Mouse (Mus musculus) limb, embryonic 12.5 days (tissue): ENCODE measurements at regions not wholly inside any gene's neighbourhood (a gene's known extent, or its start where the extent isn't known, plus 50 kb on each side); places are given as distances from the start of the nearest gene placed in this dataset.

Experiments
- ATAC-seq: fragments of 200-750 bp; cut with Nextera tagmentation; 2 replicates; pipeline ENCODE4 v1.8.0; 2017; ENCODE audit warnings: low read depth, moderate TSS enrichment; ENCODE audit not compliant: insufficient number of reproducible peaks, insufficient read depth, low FRiP score, low TSS enrichment
- H3K27ac ChIP-seq: fragments of 300-500 bp; sonication (generic); 2 replicates; pipeline ENCODE4 v1.5.1; 2016; ENCODE audit warnings: mild to moderate bottlenecking, moderate library complexity
- H3K27me3 ChIP-seq: fragments of 300-500 bp; sonication (generic); 2 replicates; pipeline ENCODE4 v1.6.1; 2016; ENCODE audit warnings: mild to moderate bottlenecking, moderate library complexity
- H3K36me3 ChIP-seq: fragments of 300-500 bp; sonication (generic); 2 replicates; pipeline ENCODE4 v1.6.1; 2016; ENCODE audit warnings: mild to moderate bottlenecking, moderate library complexity
- H3K4me1 ChIP-seq: fragments of 300-500 bp; sonication (generic); replicated peaks from 2 replicates; pipeline ENCODE4 v1.6.1; 2016
- H3K4me2 ChIP-seq: fragments of 300-500 bp; sonication (generic); 2 replicates; pipeline ENCODE4 v1.6.1; 2016; ENCODE audit warnings: mild to moderate bottlenecking, moderate library complexity
- H3K4me3 ChIP-seq: fragments of 300-500 bp; sonication (generic); replicated peaks from 2 replicates; pipeline ENCODE4 v1.5.1; 2016; ENCODE audit warnings: mild to moderate bottlenecking
- H3K9ac ChIP-seq: fragments of 300-500 bp; sonication (generic); replicated peaks from 2 replicates; pipeline ENCODE4 v1.6.1; 2016; ENCODE audit warnings: mild to moderate bottlenecking, moderate library complexity
- H3K9me3 ChIP-seq: fragments of 300-500 bp; sonication (generic); 2 replicates; pipeline ENCODE4 v1.6.1; 2016; ENCODE audit warnings: mild to moderate bottlenecking, moderate library complexity
- WGBS: fragments of 180-500 bp; shearing (Covaris S2); methylation state at CpG from one replicate; pipeline ENCODE4 v1.1.7; 2016; 5-methylcytosine and 5-hydroxymethylcytosine counted together

DNA sequence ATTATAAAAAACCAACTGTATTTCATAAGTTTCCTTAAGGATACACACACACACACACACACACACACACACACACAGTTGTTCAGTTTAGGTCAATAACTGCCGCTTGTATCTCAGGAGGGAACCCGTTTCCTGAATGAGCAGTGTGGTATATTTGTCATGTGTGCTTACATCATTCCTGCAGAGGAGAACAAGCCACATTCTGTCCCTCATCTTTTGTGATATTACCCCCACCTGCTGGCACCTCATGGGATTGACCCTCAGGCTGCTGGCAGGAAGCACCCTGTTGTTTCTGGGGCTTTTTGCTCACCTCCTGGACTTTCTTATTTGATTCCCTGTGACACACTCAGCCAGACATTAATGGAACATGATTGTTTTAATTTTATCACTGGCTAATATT is 66.4 kb upstream of the Htr1a start:
- ATAC-seq, result peak; percentile 72; the same call in 1 of the 2 replicates

DNA sequence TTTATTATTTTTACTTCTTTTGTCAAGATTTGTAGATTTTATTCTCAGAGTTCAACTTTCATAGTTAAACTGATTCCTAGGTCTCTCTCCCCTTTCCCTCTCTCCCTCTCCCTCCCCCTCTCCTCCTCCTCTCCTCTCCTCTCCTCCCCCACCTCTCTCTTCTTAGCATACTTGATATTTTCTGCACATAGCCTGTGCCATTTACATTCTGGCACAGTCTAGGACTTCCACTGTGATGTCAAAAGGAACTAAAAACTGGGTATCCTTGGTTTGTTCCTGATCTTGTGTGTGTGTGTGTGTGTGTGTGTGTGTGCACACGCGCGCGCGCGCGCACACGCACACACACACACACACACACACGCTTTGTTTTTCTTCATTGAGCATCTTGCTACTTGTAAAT is 64.9 kb upstream of the Htr1a start:
- Histone ChIP-seq H3K4me2 (no peak overlapping the region), H3K9me3 (no peaks in the 10 kb centered on the region), H3K4me1 (no peaks in the 10 kb centered on the region), H3K27ac (no peak overlapping the region), H3K36me3 (no peaks in the 10 kb centered on the region), H3K4me3 (no peak overlapping the region), H3K27me3 (no peaks in the 10 kb centered on the region), H3K9ac (no peak overlapping the region)
- ATAC-seq, result no peak
- 81% methylated on average over 9 of the region's 9 CpGs for WGBS

More for the DNA sequence above, 66.4 kb upstream of the Htr1a start:
- Histone ChIP-seq H3K27ac (no peak overlapping the region), H3K27me3 (no peaks in the 10 kb centered on the region), H3K9ac (no peak overlapping the region), H3K4me1 (no peaks in the 10 kb centered on the region), H3K9me3 (no peaks in the 10 kb centered on the region), H3K4me3 (no peak overlapping the region), H3K36me3 (no peaks in the 10 kb centered on the region), H3K4me2 (no peak overlapping the region)
- 5% methylated on average over 2 of the region's 2 CpGs for WGBS

DNA sequence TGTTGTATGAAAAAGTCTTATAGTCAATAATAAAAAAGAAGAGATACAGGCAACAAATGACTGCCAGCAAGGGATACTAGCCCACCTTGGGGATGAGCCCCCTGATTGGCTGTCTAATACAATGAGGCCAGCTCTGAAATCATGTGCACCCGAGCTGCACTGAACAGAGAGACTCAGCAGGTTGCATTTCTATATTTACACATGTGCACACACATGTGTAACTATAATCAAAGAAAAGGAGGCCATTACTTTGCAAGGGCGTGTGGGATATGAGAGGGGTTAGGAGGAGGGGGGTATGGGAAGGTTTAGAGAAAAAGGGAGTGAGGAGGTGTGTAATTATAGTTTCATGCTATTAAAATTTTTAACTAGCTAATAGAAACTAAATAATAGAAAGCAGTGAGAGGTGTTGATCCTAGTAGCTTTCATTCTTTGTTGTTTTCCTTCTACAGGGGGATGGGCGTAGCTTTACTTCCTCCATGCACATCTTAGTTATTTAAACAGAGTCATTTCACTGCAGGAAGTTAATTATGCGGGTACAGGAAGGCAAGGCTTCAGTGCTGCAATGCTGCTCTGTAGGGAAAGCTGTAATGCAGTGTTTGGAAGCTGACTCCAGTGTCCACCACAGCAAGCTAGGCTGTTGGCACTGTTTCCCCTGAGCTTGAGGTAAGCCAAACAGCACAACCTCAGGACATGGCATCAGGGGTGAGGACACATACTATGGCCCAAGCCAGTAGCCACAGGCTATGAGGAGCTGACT is 56.2 kb upstream of the Htr1a start:
- WGBS, result 55% methylated on average over 4 of the region's 4 CpGs
- ATAC-seq, result no peak

More for the DNA sequence above, 56.2 kb upstream of the Htr1a start:
- no peaks in the 10 kb centered on the region for H3K27me3 ChIP-seq
- H3K4me2 ChIP-seq, result no peak overlapping the region
- no peaks in the 10 kb centered on the region for H3K36me3 ChIP-seq
- no peaks in the 10 kb centered on the region for H3K4me1 ChIP-seq
- H3K4me3 ChIP-seq, result no peak overlapping the region
- no peak overlapping the region for H3K9ac ChIP-seq
- no peak overlapping the region for H3K27ac ChIP-seq
- no peaks in the 10 kb centered on the region for H3K9me3 ChIP-seq
